Mouse (Mus musculus): ENCODE data around the gene Ptprb.

DNA sequence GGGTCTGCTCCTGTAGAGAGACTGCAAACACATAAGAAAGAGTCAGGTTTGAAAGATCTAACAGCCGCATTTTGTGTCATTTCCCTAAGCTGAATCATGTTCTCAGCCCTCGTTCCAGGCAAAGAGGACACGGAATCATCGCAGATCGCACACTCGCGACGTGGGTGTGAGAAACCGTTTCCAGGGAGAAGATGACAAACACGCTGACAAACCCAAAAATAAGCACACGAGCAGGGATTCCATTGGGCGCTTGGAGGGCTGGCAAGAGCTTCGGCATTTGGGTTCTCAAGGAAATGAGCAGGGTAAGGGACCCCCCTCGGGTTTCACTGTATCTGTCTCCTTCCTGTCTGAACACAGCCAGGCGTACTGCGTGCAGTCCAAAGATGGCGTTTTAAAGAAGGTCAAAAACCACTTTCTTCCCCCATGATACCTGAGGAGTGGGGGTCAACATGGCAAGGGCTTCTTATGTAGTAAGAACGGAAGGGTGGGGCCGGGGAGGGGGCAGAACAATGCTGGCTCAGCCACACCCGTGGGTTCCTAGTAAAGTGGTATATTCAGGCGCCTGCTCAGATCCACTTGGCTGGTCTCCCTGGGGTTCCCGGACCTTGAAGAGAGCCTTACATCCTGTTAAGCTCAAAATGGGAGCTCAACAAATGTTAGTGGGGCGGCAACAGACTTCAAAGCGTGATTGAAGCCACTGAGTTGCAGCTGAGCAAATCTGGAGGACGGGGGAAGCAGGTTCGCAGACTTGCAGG is 152.9 kb downstream of the Ptprb start:
- no peak for TF ChIP-seq ZC3H11A (IDR thresholded peaks at IDR 0.05; ENCODE audit: borderline replicate concordance, low read depth, low read length)
- no peak for TF ChIP-seq CHD2 (IDR thresholded peaks at IDR 0.05; ENCODE audit: low read depth, low read length)
- no peak for TF ChIP-seq ZNF384 (IDR thresholded peaks at IDR 0.05; ENCODE audit: low read depth, low read length)
